Mouse (Mus musculus): ENCODE measurements around the gene Ehd1.

Ehd1 gene

GRCm38 (mm10) chr19:6276426-6277421 is at the start of gene Ehd1:
Ehd1 (plus strand) TSS chr19:6276725.
- peak; percentile 93 for DNase-seq (ENCODE audit: low read depth, low spot score)

DNA sequence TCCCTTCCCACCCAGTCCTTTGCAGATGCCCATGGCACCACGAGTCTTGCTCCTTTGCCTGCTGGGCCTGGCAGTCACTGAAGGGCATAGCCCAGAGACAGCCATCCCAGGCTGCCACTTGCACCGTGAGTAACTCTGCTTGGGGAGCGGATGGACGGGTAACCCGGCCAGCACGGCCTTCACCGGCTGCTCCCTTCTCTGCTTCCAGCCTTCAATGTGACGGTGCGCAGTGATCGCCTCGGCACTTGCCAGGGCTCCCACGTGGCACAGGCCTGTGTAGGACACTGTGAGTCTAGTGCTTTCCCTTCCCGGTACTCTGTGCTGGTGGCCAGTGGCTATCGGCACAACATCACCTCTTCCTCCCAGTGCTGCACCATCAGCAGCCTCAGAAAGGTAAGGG is 49.8 kb upstream of the Ehd1 start:
- no peak for DNase-seq (ENCODE audit: low read depth, low spot score)

GRCm38 (mm10) chr19:6227864-6228263 is 48.7 kb upstream of the Ehd1 start:
- DNase-seq (ENCODE audit: low read depth, low spot score): no peak

DNA sequence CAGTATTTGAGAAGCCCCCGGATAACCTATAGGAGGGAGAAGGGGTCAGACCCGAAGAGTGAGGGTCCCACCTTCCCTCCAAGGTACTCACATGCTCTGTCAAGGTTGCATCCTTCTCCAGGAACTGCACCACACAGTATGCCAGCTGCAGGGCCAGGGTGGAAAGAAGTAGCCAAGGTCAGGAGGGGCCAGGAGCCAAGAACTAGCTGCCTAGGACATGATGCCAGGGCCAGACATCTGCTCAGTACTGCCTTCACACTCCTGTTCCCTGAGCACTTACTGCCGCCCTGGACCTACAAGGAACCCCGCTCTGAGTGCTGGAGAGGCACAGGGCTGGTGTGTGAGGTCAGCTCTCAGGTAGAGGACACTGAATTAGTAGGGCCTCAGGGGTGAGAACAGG is 46.1 kb upstream of the Ehd1 start:
- no peak for DNase-seq (ENCODE audit: low read depth, low spot score)

DNA sequence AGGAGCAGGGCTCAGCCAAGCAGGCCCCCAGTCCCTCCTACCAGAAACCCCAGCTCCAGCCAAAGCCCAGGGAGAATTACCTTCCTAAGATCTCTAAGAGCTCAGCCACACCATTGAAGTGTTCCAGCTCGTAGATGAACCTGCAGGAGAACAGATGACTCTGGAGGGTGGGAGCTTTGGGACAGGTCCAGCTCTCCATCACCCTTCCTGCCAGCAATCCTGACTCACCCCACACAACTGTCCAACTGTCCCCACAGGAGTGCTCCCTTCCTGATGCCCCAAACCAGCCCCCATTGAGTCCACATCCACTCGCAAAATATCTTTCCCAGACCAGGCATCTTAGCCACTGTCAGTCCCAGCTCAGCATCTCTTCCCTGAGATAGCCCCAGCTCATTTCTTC is 45.5 kb upstream of the Ehd1 start:
- no peak for DNase-seq (ENCODE audit: low read depth, low spot score)

GRCm38 (mm10) chr19:6233647-6234046 is 42.9 kb upstream of the Ehd1 start:
- DNase-seq (ENCODE audit: low read depth, low spot score): no peak

DNA sequence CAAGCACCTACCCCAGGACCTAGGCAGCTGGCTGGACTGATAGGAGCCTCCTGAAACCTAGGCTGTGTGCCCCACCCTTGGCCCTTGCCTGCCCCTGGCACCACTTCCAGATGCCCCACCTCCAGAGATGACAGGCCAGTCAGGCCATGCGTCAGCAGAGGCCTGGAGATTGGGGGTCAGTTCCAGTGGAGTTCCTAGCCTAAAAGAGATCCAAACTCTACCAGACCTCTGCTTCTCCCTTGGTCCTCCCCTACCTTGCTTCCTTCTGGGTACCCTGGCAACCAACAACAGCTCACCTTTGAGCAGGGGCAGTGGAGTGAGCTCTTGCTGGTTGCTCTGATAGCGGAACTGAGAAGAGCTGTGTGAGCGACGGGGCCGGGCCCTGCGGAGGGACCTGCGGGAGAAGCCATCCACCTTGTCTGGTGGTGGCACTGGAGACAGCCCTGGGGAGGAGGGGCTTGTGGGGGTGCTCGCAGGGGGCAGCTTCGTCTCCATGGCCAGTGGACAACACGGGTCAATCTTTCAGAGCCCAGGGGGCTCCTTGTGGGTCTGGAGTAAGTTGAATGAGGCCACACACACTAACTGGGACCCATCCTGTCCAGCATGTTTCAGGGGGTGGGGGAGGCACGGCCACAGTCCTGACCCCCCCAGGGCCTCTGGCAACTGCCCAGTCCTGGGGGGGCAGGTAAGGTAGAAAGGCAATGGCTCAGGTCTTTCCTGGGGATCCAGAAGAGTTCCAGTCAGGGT is 42.0 kb upstream of the Ehd1 start:
- no peak for DNase-seq (ENCODE audit: low read depth, low spot score)

GRCm38 (mm10) chr19:6235084-6236052 is 41.2 kb upstream of the Ehd1 start, which contains the start of gene Ppp2r5b:
Ppp2r5b (minus strand) TSS chr19:6235872.
- DNase-seq (ENCODE audit: low read depth, low spot score): peak; percentile 93

GRCm38 (mm10) chr19:6236053-6236441 is 40.5 kb upstream of the Ehd1 start:
- DNase-seq (ENCODE audit: low read depth, low spot score): peak; percentile 96

GRCm38 (mm10) chr19:6236842-6237241 is 39.7 kb upstream of the Ehd1 start:
- DNase-seq (ENCODE audit: low read depth, low spot score): no peak

GRCm38 (mm10) chr19:6238740-6239139 is 37.8 kb upstream of the Ehd1 start:
- DNase-seq (ENCODE audit: low read depth, low spot score): no peak

DNA sequence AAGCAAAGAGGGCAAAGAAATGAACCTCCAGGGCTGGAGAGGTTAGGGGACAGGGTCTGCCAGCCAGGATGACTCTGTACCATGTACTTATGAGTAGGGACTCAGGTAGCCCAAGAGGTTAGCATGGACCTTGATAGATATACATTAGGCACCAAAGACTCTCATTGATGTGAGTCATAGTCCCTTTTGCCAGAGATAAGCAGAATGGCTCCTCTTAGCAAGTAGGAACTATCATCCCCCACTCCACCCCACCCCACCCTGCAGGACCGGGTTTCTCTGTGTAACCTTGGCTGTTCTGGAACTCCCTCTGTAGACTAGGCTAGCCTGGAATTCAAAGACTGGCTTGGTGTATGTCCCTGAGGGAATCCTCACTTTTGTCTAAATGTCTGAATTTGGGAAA is 36.4 kb upstream of the Ehd1 start:
- DNase-seq (ENCODE audit: low read depth, low spot score): no peak

DNA sequence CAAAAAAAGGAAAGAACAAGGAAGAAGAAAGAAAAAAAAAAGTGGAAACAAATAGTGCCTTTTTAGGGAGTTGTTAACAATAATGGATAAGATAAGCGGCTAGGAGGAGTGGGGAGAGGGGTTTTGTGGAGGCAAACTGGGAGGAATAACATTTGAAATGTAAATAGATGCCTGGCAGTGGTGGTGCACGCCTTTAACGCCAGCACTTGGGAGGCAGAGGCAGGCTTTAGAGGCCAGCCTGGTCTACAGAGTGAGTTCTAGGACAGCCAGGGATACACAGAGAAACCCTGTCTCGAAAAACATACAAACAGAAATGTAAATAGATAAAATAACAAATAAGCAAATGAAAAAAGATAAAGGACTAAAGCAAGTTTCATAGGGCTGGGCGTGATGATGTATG is 35.8 kb upstream of the Ehd1 start:
- no peak for DNase-seq (ENCODE audit: low read depth, low spot score)

DNA sequence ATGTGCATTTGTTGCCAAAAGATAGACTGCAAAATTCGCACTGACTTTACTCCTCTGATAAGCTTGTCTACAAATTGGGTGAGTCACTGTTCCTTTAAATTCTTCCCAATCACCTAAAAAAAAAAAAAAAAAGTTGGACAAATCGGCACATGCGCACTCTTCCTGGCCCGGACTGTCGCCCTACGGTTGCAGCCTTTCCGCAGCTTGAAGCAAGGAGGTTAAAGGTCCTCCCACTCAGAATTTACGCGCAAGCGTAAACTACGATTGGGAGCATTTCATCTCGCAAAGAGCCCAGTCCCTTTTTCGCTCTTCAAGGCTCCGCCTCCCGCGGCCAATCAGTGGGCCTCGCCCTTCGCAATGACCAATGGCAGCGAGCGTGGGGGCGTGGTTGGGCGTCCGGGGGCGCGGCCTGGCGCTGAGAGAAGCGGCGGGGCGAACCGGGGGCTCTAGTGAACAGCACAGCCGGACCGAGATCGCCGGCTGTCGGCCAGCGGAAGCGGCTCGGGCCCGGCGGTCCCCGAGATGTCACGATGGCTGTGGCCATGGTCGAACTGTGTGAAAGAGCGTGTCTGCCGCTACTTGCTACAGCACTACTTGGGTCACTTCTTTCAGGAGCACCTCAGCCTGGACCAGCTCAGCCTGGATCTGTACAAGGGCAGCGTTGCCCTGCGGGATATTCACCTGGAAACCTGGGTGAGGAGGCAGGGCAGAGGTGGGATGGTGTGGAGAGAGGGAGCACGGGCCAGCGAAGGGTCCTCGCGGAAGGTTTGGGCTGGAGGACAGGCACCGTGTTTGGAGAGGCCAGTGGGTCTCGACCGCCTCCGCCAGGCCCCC is 35.0 kb upstream of the Ehd1 start, which contains the start of gene Atg2a:
TSS of gene Atg2a (plus strand) at position 395 of the 834 bp plus-strand sequence.
- peak; percentile 99 for DNase-seq (ENCODE audit: low read depth, low spot score)

DNA sequence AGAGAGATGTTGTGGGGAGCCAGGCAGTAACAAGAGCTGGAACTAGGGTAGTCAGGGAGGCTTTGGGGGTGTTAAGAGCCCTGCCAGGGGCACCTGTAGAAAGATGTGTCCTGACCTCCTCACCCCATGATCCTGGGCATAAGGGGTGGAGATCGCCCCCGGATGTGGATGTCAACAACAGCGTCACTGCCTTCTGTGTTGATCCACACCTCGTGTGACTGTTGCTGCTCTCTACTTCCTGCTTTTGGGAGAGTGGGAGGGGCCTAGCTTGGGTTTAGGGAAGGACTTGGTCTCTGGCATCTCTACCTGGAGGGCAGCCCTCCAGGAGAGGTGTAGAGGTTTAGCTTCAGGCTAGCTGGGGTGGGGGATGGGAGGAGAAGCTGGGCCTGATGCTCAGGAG is 34.2 kb upstream of the Ehd1 start:
- no peak for DNase-seq (ENCODE audit: low read depth, low spot score)

GRCm38 (mm10) chr19:6243226-6243625 is 33.3 kb upstream of the Ehd1 start:
- no peak for DNase-seq (ENCODE audit: low read depth, low spot score)

- no peak for DNase-seq (ENCODE audit: low read depth, low spot score)
Measured at GRCm38 (mm10) chr19:6245806-6246205, 30.7 kb upstream of the Ehd1 start.

- DNase-seq (ENCODE audit: low read depth, low spot score): no peak
Measured at GRCm38 (mm10) chr19:6247526-6248300, 28.8 kb upstream of the Ehd1 start.

- DNase-seq (ENCODE audit: low read depth, low spot score): no peak
Measured at GRCm38 (mm10) chr19:6253021-6253420, 23.5 kb upstream of the Ehd1 start.

- DNase-seq (ENCODE audit: low read depth, low spot score): no peak
Measured at GRCm38 (mm10) chr19:6260428-6260827, 16.1 kb upstream of the Ehd1 start.
